Mouse (Mus musculus): ENCODE results near the gene Egfl8.

Egfl8 gene

GRCm38 (mm10) chr17:34576577-34576976, 39.2 kb downstream of the Egfl8 start:
- no peak for DNase-seq (ENCODE audit: low read depth, low spot score)

GRCm38 (mm10) chr17:34572361-34572760, 43.4 kb downstream of the Egfl8 start:
- DNase-seq (ENCODE audit: low read depth, low spot score), result no peak

- no peak for DNase-seq (ENCODE audit: low read depth, low spot score)
These were observed 43.9 kb downstream of the Egfl8 start for GRCm38 (mm10) chr17:34571875-34572274.

- no peak for DNase-seq (ENCODE audit: low read depth, low spot score)
These were observed 45.9 kb downstream of the Egfl8 start for GRCm38 (mm10) chr17:34569919-34570318.

DNA sequence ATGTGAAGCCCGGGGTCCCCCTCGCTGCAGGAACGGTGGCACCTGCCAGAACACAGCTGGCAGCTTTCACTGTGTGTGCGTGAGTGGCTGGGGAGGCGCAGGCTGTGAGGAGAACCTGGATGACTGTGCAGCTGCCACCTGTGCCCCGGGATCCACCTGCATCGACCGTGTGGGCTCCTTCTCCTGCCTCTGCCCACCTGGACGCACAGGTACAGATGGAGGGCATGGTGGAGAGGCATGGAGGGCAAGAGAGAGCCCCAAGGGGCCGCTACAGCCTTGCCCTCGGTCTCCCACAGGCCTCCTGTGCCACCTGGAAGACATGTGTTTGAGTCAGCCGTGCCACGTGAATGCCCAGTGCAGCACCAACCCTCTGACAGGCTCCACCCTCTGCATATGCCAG, 47.4 kb downstream of the Egfl8 start:
- DNase-seq (ENCODE audit: low read depth, low spot score), result no peak

GRCm38 (mm10) chr17:34567311-34567710, 48.5 kb downstream of the Egfl8 start:
- no peak for DNase-seq (ENCODE audit: low read depth, low spot score)

GRCm38 (mm10) chr17:34564796-34565195, 51.0 kb downstream of the Egfl8 start:
- DNase-seq (ENCODE audit: low read depth, low spot score), result no peak

DNA sequence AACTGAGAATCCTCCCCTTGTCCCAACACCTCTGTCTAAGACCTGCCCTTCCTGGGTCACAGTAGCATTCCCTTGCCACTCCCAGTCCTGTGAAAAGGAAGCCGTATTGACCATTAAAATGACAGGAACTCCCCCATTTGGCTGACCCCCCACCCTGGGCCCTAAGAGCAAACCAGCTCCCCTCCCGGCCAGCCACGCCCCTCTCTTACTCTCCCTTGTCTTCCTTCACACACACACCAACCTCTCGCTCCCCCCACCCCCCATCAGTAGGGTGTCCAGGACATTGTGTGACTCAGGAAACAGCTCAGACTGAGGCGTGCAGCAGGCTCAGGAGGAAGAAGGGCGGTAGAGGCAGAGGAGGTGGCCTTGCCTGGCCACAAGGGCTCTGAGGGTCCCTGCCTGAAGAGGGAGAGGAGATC, 51.8 kb downstream of the Egfl8 start, which contains the start of gene Notch4:
Gene Notch4 (plus strand): TSS at position 266 of the 419 bp plus-strand sequence.
- DNase-seq (ENCODE audit: low read depth, low spot score), result no peak

DNA sequence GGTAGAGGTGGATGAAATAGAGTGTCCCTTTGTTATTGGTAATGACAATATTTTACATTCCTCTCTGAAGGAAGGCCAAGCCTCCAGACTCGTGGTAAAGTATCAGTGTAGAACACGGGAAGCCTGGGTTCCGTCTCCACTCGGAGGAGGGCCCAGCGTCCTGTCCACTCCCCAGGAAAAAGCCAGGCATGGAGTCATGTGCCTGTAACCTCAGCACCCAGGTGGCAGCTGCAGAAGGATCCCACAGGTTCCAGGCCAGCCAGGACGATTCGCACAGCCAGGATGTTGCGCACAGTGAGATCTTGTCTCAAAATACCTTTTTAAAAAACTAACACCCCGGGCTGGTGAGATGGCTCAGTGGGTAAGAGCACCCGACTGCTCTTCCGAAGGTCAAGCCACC, 52.4 kb downstream of the Egfl8 start:
- DNase-seq (ENCODE audit: low read depth, low spot score), result no peak
